Mouse (Mus musculus): ENCODE measurements around the gene Pam16.
"Not testable (repeated sequence)": the region's sequence is repeated elsewhere in the genome, so short reads cannot be mapped to it uniquely, and the experiment has no call there.

Pam16 gene

DNA sequence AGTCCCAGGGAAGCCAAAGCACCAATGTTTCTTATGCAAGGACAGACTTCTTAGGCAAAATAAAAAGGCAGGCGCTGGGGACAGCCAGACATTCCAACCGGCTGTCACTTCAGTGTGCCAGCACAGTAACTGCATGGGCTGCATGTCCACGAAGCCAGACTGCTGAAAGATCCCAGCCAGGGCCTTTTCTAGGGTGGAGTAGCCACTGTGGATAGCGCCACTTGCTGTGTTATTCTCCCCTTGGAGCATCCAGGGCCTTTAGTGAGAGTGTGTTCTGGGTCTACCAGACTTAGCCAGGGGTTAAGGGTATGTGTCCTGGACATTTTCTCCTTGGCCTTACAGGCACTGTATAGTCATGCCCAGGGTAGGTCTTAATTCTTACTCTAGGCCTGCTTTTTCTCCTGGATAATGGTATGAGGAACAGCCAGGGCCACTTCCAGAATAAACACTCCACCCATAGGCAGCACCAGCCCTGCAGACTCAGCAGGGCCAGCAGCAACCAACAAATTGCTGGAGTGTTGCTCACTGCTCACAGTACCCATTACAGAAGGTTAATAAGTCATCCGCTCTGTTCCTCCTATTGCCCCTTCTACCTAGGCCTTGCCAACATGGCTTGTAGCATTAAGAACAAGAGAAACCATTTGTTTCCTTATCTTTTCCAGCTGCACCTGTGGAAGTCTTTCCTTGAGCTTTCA is 37.1 kb downstream of the Pam16 start:
- peak; percentile 58 for DNase-seq

DNA sequence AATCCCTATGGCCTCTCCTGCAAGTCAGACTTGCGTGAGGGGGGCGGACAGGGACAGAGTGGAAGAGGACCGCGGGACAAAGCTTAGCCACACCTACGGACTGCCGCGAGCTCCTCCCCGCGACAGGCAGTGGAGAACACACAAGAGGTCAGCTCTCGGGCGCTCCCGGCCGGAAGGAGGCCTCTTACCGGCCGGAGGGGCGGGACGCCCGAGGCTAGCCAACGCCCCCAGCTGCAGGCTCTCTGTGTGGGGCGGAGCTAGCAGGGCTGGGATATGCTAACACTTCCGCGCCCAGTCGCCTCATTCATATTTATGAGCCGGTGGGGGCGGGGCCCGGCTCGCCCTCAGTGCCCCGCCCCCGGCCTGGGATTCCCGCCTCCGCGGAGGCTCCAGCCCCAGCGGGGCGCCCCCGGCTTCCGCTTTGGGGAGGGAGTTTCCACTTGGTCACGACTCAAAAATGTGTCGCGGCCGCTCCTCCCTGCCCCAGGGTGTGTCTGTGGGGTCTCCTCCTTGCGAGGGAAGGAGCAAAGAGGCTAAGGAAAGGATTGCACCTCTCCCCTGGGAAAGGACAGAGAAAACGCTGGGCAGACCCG is 38.2 kb downstream of the Pam16 start:
- DNase-seq, result peak; percentile 99

DNA sequence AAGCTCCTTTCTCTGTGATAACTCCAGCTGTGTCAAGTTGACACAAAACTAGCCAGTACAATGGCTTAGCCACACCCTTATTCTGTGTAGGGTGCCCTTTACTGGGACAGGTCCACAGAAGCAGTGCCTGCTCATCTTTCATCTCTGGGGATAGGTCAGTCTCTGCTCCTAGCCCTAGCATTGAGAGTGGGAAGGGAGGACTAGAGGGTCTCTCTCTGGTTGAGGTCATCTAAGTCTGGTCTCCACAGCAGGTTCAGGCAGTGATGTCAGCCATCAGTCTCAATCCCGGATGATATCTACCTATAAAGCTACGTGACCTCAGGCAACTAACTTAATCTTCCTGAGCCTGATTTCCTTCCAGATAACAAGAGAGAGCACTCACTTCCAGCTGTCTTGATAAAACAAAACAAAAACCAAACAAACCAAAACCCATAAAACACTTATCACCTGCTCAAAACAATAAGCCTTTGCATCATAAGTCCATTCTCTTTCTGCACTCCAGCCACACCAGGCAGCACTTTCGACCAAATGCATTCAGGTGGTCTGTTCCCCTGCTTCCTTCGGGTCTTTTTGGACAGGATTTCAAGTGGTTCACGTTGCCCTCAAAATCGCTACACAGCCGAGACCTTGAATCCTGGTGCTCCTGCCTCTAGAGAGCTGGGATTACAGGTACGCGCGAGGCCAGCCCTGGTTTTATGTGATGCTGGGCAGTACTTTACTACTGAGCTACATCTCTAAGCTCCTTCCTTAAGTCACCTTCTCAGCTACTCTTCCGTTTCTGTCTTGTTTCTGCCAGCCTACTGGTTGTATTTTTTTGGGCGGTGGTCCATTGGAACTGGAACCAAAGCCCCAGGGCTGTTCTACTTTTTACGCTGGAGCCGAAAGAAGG is 38.9 kb downstream of the Pam16 start:
- peak; percentile 46 for DNase-seq

DNA sequence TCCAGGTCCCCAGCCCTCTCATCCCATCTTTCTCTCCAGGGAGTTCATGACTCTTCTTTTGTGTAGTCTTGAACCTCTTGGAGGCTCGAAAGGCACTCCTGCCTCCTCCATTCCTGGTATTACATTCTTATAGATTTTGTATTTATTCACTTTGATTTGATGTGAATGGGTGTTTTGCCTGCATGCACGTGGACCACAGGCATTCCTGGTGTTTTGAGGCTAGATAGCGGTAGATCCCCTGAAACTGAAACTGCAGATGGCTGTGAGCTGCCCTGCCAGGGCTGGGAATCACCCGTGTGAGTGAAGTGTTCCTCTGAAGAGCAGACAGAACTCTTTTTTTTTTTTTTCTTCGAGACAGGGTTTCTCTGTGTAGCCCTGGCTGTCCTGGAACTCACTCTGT is 40.4 kb downstream of the Pam16 start:
- DNase-seq, result no peak

DNA sequence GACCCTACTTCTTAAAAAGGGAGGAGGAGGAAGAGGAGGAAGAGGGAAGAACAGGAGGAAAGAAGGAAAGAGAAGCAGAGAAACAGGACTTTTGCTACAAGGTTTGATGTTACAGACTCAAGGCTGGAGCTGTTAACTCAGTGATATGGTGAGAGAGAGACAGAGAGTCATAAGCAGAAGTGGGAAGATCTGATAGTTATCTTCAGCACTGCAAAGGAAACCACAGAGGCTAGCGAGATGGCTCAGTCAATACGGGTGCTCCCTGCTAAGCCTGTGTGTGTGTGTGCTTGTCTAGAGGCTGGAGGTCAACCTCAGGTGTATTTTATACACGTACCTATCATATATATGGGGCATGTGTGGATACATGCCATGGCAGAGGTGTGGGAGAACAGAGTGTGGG is 41.0 kb downstream of the Pam16 start:
- no peak for DNase-seq

DNA sequence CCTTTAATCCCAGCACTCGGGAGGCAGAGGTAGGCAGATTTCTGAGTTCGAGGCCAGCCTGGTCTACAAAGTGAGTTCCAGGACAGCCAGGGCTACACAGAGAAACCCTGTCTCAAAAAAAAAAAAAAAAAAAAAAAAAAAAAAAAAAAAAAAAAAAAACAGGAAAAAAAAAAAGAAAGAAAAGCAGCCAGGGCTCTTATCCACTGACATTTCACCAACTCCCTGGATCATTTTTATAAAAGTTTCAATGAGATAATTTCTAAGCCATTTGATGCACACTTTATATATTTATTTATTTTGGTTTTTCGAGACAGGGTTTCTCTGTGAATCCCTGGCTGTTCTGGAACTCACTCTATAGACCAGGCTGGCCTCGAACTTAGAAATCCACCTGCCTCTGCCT is 43.6 kb downstream of the Pam16 start:
- not testable (repeated sequence) for DNase-seq

DNA sequence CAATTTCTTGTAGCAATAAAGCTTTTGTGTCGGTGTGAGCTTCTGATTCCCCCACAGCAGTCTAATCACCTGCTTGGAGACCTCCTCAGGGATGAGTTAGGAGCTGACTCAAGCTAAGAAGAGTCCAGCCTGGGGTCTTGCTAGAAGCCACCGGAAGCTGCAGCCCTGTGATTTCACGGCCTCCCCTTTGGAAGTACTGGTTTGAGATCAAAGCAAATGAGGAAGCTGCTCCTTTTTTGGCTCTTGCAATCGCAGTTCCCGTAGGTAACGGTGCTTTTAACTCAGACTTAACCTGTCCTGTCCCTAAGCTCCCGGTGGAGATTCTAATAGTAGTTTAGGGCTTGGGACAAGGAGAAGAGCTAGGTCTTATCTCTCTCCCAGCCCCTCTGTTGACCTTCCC is 46.2 kb downstream of the Pam16 start:
- no peak for DNase-seq

DNA sequence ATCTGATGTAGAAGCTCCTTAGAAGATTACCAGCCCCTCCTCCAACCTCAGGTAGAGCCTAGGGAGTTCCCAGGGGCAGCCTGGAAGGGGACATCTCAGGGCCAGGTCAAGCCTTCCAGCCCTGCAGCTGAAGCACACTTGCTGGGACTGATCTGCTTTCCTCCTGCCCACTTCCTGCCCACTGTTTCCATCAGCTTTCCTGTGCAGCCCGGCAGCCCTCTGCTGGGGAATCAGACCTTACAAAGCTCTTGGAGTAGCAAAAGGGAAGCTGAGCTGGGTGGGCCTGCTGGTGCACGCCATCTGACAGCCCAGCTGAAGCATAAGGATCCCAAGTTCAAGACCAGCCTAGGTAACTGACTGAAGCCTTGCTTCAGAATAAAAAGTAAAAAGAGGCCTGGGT is 47.9 kb downstream of the Pam16 start:
- DNase-seq, result no peak

DNA sequence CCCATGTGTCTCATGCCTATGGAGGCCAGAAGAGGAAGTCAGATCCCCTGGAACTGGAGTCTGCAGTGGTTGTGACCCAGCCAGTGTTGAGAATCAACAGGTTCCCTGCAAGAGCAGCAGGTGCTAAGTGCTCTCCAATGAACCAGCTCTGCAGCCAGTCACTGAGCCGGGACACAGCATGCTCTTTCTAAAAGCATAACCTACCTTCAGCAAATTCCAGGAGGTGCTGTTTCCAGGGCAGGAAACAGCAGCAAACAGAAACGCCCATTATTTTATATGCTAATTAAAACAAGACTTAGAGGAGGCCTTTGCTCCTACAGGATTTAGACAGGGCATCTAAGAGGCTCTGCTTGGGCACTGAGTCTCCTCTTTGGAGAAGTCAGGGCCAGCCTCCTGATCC is 48.8 kb downstream of the Pam16 start:
- DNase-seq, result no peak

DNA sequence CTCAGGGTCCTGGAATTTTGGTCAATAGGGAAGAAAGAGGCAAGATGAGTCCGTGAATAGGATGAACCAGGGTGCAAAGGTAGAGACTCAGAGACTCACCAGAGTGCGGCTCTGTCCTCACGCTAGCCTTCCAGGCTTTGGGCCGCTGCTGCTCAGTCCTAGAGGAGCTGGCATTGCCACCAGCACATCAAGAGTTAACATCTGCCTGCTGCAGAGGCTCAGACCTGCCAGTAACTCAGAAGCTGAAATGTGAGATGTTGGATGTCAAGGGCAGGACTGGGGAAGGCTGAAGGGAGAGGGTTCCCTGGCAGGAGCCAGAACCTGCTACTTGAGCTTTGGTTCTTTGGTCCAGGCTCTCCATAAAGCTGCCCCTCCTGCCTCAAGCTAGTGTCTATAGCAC is 54.1 kb downstream of the Pam16 start:
- DNase-seq, result no peak

DNA sequence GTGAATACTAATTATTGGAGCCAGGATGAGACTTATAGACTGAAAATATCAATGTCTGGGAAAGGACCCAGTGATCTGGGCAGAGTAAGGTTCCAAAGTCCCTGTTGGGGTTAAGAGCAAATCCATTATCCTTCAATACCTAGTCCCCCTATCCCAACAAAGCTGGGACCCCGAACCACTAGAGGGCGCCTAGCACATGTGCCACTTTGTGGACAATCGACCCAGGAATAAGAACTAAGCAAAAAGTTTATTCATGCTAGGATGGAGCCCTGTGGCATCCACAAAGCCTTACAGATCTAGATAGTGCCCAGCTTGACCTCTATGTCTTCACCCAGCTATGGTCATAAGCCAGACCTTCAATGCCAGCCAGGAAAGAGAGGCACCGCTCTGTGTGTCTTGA is 56.9 kb downstream of the Pam16 start:
- peak; percentile 95 for DNase-seq
